Mouse (Mus musculus) erythroblast, embryonic 14.5 days (primary cell): ENCODE results near the gene Ncf2.

Source experiments
- GATA1 ChIP-seq: IDR thresholded peaks from 2 replicates; pipeline ENCODE4 v1.6.1; 2012; ENCODE audit warnings: low read length, inconsistent platforms, mixed read lengths
- TAL1 ChIP-seq: IDR thresholded peaks from 3 replicates; pipeline ENCODE4 v1.6.1; 2012; ENCODE audit warnings: low read length, inconsistent platforms, mixed read lengths

DNA sequence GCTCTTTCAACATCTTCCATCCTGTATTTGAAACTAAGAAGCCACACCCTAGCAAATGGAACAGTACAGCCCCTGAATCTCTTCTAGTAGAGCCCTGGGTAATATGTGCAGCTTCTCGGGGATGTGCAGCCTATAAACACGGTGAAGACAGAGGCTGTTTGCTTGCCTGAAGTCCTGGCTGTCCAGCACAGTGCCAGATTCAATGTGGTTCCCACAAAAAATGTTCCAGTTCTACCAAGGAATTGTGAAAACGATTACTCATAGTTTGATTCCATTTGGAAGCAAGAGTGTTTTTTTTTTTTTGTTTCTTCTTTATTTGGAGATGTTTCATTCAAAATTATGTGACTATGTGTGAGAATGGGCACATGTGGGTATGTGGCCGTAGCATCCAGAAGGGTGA, 21.8 kb downstream of the Ncf2 start:
- TF ChIP-seq GATA1 (no peak), TAL1 (no peak)
